Mouse (Mus musculus): Measurements from ENCODE around the gene Tmprss11b. TPM values are rescaled to one million over a fixed set of nuclear protein-coding genes. Genes with fewer than 3 reads are reported as not detected.
"Not testable (repeated sequence)": the region's sequence is repeated elsewhere in the genome, so short reads cannot be mapped to it uniquely, and the experiment has no call there.

Gene Tmprss11b
- 12.2 and 14.1 TPM in 2 replicates for polyA plus RNA-seq (2015; fragmentation: Nextera tagmentation; extraction: Ambion mirVana)

DNA sequence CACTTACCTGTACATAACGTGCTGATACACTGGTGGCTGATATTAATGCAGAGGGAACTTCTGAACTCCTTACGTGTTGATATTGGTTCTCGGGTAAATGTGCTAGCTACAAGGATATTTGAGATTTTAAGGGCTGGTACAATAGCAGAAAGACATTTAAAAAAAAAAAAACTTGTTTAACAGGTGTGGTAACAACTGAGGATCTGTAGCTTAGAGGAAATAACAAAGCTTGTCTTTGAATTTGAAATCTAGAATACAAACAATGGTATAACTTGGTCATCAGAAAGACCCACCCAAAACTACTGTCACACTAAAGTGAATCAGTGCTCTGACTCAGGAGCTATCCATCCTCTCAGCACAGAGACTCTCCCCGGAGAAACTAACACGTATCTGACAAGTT lies at the start of gene Tmprss11b:
Tmprss11b (minus strand) TSS at position 101 of the 400 bp plus-strand sequence.
- Histone ChIP-seq H3K4me1 (ENCODE audit: control insufficient read depth, insufficient read depth, low read length) (no peaks in the 10 kb centered on the region), H3K4me2 (ENCODE audit: low read depth, low read length) (no peak within 1 kb of the TSS), H3K9ac (ENCODE audit: low read length) (no peak within 1 kb of the TSS), H3K27ac (ENCODE audit: low read length) (no peak within 1 kb of the TSS), H3K36me3 (ENCODE audit: control insufficient read depth, insufficient read depth, low read length) (no peaks in the 10 kb centered on the region), H3K9me3 (replicated peaks; ENCODE audit: control insufficient read depth, low read length) (no peaks in the 10 kb centered on the region), H3K4me3 (replicated peaks; ENCODE audit: low read length) (no peak within 1 kb of the TSS), H3K27me3 (ENCODE audit: control insufficient read depth, insufficient read depth, low read length) (no peaks in the 10 kb centered on the region)
- 59% methylated on average over 5 of the region's 5 CpGs for WGBS
- ATAC-seq (ENCODE audit: insufficient read depth, low FRiP score), result no peak

DNA sequence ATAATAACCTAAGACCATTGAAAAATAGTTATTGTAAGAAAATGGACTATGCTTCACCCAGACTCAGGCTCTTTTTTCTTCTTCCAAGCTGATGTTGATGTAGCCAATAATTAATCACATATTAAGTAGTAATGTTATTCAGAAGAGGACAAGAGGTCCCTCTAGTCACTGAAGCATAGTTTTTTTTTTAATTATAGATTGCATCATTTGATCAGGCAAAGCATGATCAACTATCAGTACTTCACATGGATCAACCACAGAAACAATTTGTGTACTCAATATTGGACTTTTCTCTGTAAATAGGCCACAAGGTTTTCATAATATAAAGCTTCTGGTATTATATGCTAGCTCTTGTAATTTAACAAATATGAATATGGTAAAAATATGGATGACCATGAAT lies 48.9 kb upstream of the Tmprss11b start:
- Histone ChIP-seq H3K27ac (ENCODE audit: low read length) (no peak overlapping the region), H3K4me1 (ENCODE audit: control insufficient read depth, insufficient read depth, low read length) (no peaks in the 10 kb centered on the region), H3K36me3 (ENCODE audit: control insufficient read depth, insufficient read depth, low read length) (no peaks in the 10 kb centered on the region), H3K4me3 (replicated peaks; ENCODE audit: low read length) (no peak overlapping the region), H3K9ac (ENCODE audit: low read length) (no peak overlapping the region), H3K4me2 (ENCODE audit: low read depth, low read length) (no peak overlapping the region), H3K9me3 (replicated peaks; ENCODE audit: control insufficient read depth, low read length) (no peaks in the 10 kb centered on the region), H3K27me3 (ENCODE audit: control insufficient read depth, insufficient read depth, low read length) (no peaks in the 10 kb centered on the region)
- no peak for ATAC-seq (ENCODE audit: insufficient read depth, low FRiP score)

DNA sequence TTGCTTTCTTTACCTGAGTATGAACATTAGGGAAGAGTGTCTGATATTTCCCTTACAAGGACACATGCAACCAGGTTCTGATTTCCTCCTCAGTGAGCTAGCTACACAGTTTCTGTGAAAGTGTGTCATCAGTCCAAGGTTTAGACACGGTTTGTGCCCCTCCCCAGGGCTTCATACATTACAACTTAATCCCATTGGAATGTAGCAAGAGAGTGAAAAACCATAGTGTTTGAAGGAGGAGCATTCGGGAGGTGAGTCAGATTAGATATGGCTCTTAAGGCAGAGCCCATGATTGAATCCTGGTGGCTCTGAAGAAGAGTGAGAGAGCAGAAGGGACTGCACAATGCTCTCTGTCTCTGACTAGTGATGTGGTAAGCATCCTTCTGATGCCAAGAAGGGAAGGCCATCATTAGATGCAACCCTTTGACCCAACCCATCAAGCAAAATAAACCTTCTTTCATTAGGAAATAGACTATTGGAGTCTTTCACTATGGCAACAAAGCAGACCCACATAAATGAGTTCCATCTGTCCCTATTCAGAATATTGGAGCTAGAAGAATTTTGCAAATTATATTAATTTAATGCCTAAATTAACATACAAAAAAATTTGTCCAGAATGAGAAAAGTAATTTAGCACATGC lies 46.8 kb upstream of the Tmprss11b start:
- Histone ChIP-seq H3K27me3 (ENCODE audit: control insufficient read depth, insufficient read depth, low read length) (no peaks in the 10 kb centered on the region), H3K9ac (ENCODE audit: low read length) (no peak overlapping the region), H3K4me3 (replicated peaks; ENCODE audit: low read length) (no peak overlapping the region), H3K27ac (ENCODE audit: low read length) (no peak overlapping the region), H3K4me2 (ENCODE audit: low read depth, low read length) (no peak overlapping the region), H3K4me1 (ENCODE audit: control insufficient read depth, insufficient read depth, low read length) (no peaks in the 10 kb centered on the region), H3K9me3 (replicated peaks; ENCODE audit: control insufficient read depth, low read length) (no peaks in the 10 kb centered on the region), H3K36me3 (ENCODE audit: control insufficient read depth, insufficient read depth, low read length) (no peaks in the 10 kb centered on the region)
- no peak for ATAC-seq (ENCODE audit: insufficient read depth, low FRiP score)
- WGBS, result 40% methylated on average over 2 of the region's 2 CpGs

DNA sequence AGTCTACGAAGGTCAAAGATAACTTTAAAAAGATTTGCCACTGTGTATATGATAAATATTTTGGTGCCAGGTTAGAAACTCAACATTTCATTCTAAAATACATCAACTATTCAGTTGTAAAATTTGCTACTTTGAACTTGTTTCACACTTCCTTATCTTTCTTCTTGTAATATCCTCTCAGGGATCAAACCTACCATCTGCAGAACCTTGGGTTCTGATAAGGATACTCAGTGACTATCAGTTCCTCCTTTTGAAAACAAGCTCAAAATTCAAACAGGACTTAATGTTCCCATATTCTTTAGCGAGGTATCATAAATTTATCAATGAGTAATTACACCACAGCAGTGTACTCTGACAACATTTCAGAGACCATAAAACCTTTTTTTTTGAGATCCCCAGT lies 38.8 kb upstream of the Tmprss11b start:
- no peaks in the 10 kb centered on the region for H3K4me1 ChIP-seq (ENCODE audit: control insufficient read depth, insufficient read depth, low read length)
- H3K9ac ChIP-seq (ENCODE audit: low read length), result no peak overlapping the region
- peaks cover 3% of the 10 kb centered on the region; the same call in 1 of the 2 replicates for H3K9me3 ChIP-seq (replicated peaks; ENCODE audit: control insufficient read depth, low read length)
- no peak overlapping the region for H3K4me3 ChIP-seq (replicated peaks; ENCODE audit: low read length)
- H3K27me3 ChIP-seq (ENCODE audit: control insufficient read depth, insufficient read depth, low read length), result no peaks in the 10 kb centered on the region
- no peak for ATAC-seq (ENCODE audit: insufficient read depth, low FRiP score)
- H3K4me2 ChIP-seq (ENCODE audit: low read depth, low read length), result no peak overlapping the region
- 78% methylated on average over 2 of the region's 2 CpGs for WGBS
- H3K36me3 ChIP-seq (ENCODE audit: control insufficient read depth, insufficient read depth, low read length), result no peaks in the 10 kb centered on the region
- no peak overlapping the region for H3K27ac ChIP-seq (ENCODE audit: low read length)

DNA sequence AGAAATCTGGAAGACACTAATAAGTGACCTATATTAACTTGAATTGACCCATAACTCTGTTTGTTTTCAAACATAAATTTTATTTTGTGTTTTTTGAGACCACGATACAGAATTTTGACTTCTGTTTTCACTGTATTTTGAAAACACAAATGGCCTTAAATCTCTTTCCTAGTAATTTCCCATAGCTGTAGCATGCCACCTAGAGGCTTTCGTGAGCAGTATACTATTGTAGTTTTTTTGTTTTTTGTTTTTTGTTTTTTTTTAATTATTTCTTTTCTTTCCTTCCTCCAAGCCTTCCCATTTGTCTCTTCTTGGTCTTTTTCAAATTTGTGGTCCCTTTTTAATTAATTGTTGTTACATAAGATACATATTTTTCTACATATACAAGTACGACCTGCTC lies 28.8 kb upstream of the Tmprss11b start:
- ATAC-seq (ENCODE audit: insufficient read depth, low FRiP score), result no peak
- 76% methylated on average over 3 of the region's 3 CpGs for WGBS

DNA sequence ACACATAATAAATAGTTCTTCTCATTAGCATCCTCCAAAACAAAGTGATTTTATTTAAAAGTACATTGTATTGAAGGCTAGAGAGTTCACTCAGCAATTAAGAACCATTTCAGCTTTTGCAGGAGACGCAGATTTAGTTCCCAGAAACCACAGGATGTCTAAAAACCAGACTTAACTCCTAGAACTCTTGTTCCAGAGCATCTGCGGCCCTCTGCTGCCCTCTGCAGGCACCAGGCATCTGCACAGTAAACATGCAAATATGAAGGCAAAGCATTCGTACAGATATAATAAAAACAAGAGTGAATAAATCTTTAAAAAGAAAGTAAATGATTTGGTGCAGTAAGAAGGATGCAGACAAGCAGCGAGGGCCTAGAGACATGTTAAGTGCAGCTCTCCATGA lies 8.5 kb upstream of the Tmprss11b start:
- Histone ChIP-seq H3K36me3 (ENCODE audit: control insufficient read depth, insufficient read depth, low read length) (no peaks in the 10 kb centered on the region), H3K4me1 (ENCODE audit: control insufficient read depth, insufficient read depth, low read length) (no peaks in the 10 kb centered on the region), H3K27me3 (ENCODE audit: control insufficient read depth, insufficient read depth, low read length) (no peaks in the 10 kb centered on the region), H3K9me3 (replicated peaks; ENCODE audit: control insufficient read depth, low read length) (no peaks in the 10 kb centered on the region), H3K4me3 (replicated peaks; ENCODE audit: low read length) (no peak overlapping the region), H3K4me2 (ENCODE audit: low read depth, low read length) (no peak overlapping the region), H3K27ac (ENCODE audit: low read length) (no peak overlapping the region), H3K9ac (ENCODE audit: low read length) (no peak overlapping the region)
- WGBS, result 56% methylated on average over 4 of the region's 4 CpGs
- ATAC-seq (ENCODE audit: insufficient read depth, low FRiP score), result no peak

More for the DNA sequence above, 28.8 kb upstream of the Tmprss11b start:
- H3K4me2 ChIP-seq (ENCODE audit: low read depth, low read length), result no peak overlapping the region
- no peaks in the 10 kb centered on the region for H3K4me1 ChIP-seq (ENCODE audit: control insufficient read depth, insufficient read depth, low read length)
- H3K27me3 ChIP-seq (ENCODE audit: control insufficient read depth, insufficient read depth, low read length), result no peaks in the 10 kb centered on the region
- no peaks in the 10 kb centered on the region for H3K36me3 ChIP-seq (ENCODE audit: control insufficient read depth, insufficient read depth, low read length)
- H3K4me3 ChIP-seq (replicated peaks; ENCODE audit: low read length), result no peak overlapping the region
- H3K9ac ChIP-seq (ENCODE audit: low read length), result no peak overlapping the region
- no peaks in the 10 kb centered on the region for H3K9me3 ChIP-seq (replicated peaks; ENCODE audit: control insufficient read depth, low read length)
- H3K27ac ChIP-seq (ENCODE audit: low read length), result no peak overlapping the region

DNA sequence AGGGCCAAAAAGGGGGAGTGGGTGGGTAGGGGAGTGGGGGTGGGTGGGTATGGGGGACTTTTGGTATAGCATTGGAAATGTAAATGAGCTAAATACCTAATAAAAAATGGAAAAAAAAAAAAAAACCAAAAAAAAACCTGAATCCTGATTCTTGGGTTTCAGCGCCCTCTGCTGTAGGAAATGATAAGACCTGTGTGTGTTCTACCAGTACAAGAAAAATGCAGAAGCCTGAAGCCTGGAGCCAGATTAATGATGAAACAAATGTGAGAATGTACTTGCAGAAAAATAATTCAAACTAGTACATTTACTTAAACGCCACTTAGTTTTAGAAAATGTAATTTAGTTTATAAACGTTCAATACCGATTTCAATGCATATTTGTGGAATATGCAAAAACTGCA lies 27.0 kb downstream of the Tmprss11b start:
- not testable (repeated sequence) for H3K4me2 ChIP-seq (ENCODE audit: low read depth, low read length); ATAC-seq (ENCODE audit: insufficient read depth, low FRiP score)

DNA sequence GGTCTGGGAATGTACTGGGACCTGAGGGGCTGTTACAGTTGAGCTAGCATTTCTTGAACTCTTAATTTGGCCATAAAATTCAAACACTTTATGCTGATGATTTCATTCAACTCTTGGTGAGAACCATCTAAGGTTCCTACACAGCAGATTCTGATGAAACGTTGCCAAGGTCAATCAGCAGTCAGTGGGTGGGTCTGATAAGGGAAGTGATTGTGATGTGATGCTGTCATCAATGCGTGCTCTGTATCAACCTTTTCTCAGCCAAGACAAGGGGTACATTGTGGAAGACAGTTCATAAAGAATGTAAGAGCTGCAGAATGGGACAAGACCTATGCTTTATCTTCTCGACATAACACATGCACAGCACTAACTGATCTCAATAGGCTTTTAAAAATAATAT lies 35.4 kb downstream of the Tmprss11b start:
- no peaks in the 10 kb centered on the region for H3K36me3 ChIP-seq (ENCODE audit: control insufficient read depth, insufficient read depth, low read length)
- H3K27me3 ChIP-seq (ENCODE audit: control insufficient read depth, insufficient read depth, low read length), result no peaks in the 10 kb centered on the region
- no peak overlapping the region for H3K4me3 ChIP-seq (replicated peaks; ENCODE audit: low read length)
- H3K4me1 ChIP-seq (ENCODE audit: control insufficient read depth, insufficient read depth, low read length), result no peaks in the 10 kb centered on the region
- H3K9ac ChIP-seq (ENCODE audit: low read length), result no peak overlapping the region
- no peaks in the 10 kb centered on the region for H3K9me3 ChIP-seq (replicated peaks; ENCODE audit: control insufficient read depth, low read length)
- H3K27ac ChIP-seq (ENCODE audit: low read length), result no peak overlapping the region
- H3K4me2 ChIP-seq (ENCODE audit: low read depth, low read length), result no peak overlapping the region
- no peak for ATAC-seq (ENCODE audit: insufficient read depth, low FRiP score)
- 58% methylated on average over 3 of the region's 3 CpGs for WGBS

More for the DNA sequence above, 27.0 kb downstream of the Tmprss11b start:
- H3K27me3 ChIP-seq (ENCODE audit: control insufficient read depth, insufficient read depth, low read length); H3K27ac ChIP-seq (ENCODE audit: low read length); H3K4me3 ChIP-seq (replicated peaks; ENCODE audit: low read length); H3K9ac ChIP-seq (ENCODE audit: low read length); H3K36me3 ChIP-seq (ENCODE audit: control insufficient read depth, insufficient read depth, low read length); H3K4me1 ChIP-seq (ENCODE audit: control insufficient read depth, insufficient read depth, low read length); H3K9me3 ChIP-seq (replicated peaks; ENCODE audit: control insufficient read depth, low read length): not testable (repeated sequence)
- 25% methylated on average over 4 of the region's 4 CpGs for WGBS

DNA sequence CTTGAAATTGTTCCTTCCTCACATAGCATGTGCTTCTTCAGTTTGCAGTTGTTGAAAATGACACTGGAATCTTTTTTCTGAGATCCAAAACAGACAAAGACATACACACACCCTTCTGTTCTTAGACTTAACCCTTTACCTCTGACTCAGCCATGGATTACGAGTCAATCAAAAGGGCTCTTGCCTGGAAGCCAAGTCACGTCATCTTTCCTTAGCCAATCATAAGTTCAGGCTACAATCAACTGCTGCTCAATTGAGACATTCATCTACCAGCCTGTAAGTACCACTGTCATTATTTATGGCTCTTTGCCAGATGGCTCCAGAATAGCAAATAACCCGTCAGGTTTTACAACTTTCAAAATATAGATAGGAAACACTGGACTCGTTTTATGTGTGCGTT lies 43.8 kb downstream of the Tmprss11b start, which contains the start of gene Tmprss11f:
Tmprss11f (minus strand) TSS at position 101 of the 400 bp plus-strand sequence.
- no peak within 1 kb of the TSS for H3K9ac ChIP-seq (ENCODE audit: low read length)
- no peaks in the 10 kb centered on the region for H3K9me3 ChIP-seq (replicated peaks; ENCODE audit: control insufficient read depth, low read length)
- H3K27me3 ChIP-seq (ENCODE audit: control insufficient read depth, insufficient read depth, low read length), result no peaks in the 10 kb centered on the region
- WGBS, result 53% methylated on average over 5 of the region's 5 CpGs
- no peaks in the 10 kb centered on the region for H3K4me1 ChIP-seq (ENCODE audit: control insufficient read depth, insufficient read depth, low read length)
- no peak within 1 kb of the TSS for H3K27ac ChIP-seq (ENCODE audit: low read length)
- H3K4me2 ChIP-seq (ENCODE audit: low read depth, low read length), result no peak within 1 kb of the TSS
- no peak for ATAC-seq (ENCODE audit: insufficient read depth, low FRiP score)
- H3K4me3 ChIP-seq (replicated peaks; ENCODE audit: low read length), result no peak within 1 kb of the TSS
- H3K36me3 ChIP-seq (ENCODE audit: control insufficient read depth, insufficient read depth, low read length), result no peaks in the 10 kb centered on the region

All from stomach, embryonic 16.5 days (tissue).